Mouse (Mus musculus) kidney, postnatal 36 days (tissue): ENCODE data around the gene Cdkn1a.
A peak's percentile ranks its signal among the peaks of the same experiment; 100 is the strongest.

Source experiments
- DNase-seq, 2 experiments: peaks; one replicate each; pipeline ENCODE4 v3.0.0; 2021 to 2022; ENCODE audit warnings: mixed read lengths in 2 of 2

The Cdkn1a gene

GRCm38 (mm10) chr17:29120666-29121065 is 29.9 kb downstream of the Cdkn1a start:
- DNase-seq, result peak; percentile 43 to 70

- DNase-seq, result peak; percentile 88 to 92
These were observed 32.0 kb downstream of the Cdkn1a start for GRCm38 (mm10) chr17:29122817-29123216.

- peak in 1 of 2 experiments; percentile 64 for DNase-seq
These were observed 32.9 kb downstream of the Cdkn1a start for GRCm38 (mm10) chr17:29123578-29124174.

- no peak for DNase-seq
These were observed 35.8 kb downstream of the Cdkn1a start for GRCm38 (mm10) chr17:29126561-29126960.

GRCm38 (mm10) chr17:29129341-29129740 is 38.6 kb downstream of the Cdkn1a start:
- no peak for DNase-seq

GRCm38 (mm10) chr17:29135066-29135465 is 44.3 kb downstream of the Cdkn1a start:
- no peak for DNase-seq

- peak; percentile 81 to 87 for DNase-seq
These were observed 45.5 kb downstream of the Cdkn1a start for GRCm38 (mm10) chr17:29136236-29136635.

GRCm38 (mm10) chr17:29137906-29138305 is 47.1 kb downstream of the Cdkn1a start:
- no peak for DNase-seq

- peak in 1 of 2 experiments; percentile 46 for DNase-seq
These were observed 50.8 kb downstream of the Cdkn1a start for GRCm38 (mm10) chr17:29141577-29141976.

GRCm38 (mm10) chr17:29143266-29143665 is 52.5 kb downstream of the Cdkn1a start:
- DNase-seq, result no peak

- DNase-seq, result no peak
These were observed 54.3 kb downstream of the Cdkn1a start for GRCm38 (mm10) chr17:29145101-29145500.

- no peak for DNase-seq
These were observed 56.5 kb downstream of the Cdkn1a start for GRCm38 (mm10) chr17:29147273-29147672.

GRCm38 (mm10) chr17:29147773-29148172 is 57.0 kb downstream of the Cdkn1a start:
- no peak for DNase-seq

- DNase-seq, result no peak
These were observed 59.0 kb downstream of the Cdkn1a start for GRCm38 (mm10) chr17:29149766-29150165.
